Mouse (Mus musculus) kidney, adult 2 months (tissue): ENCODE results near the gene Mcrs1. TPM values are rescaled to one million over a fixed set of nuclear protein-coding genes. Genes with fewer than 3 reads are reported as not detected.

Experiments used
- DNase-seq: peaks from one replicate; pipeline ENCODE4 v3.0.0; 2021
- H3K27ac ChIP-seq: fragments of 200-500 bp; 2 replicates; pipeline ENCODE4 v1.5.1; 2012; ENCODE audit warnings: low read depth, low read length, control low read depth, inconsistent platforms; ENCODE audit not compliant: insufficient read depth
- H3K27me3 ChIP-seq: fragments of 200-500 bp; replicated peaks from 2 replicates; pipeline ENCODE4 v1.6.1; 2012; ENCODE audit warnings: mild to moderate bottlenecking, moderate library complexity, low read length, inconsistent platforms; ENCODE audit not compliant: control insufficient read depth, insufficient read depth
- H3K36me3 ChIP-seq: fragments of 200-500 bp; 2 replicates; pipeline ENCODE4 v1.6.1; 2012; ENCODE audit warnings: mild to moderate bottlenecking, moderate library complexity, low read length, inconsistent platforms; ENCODE audit not compliant: control insufficient read depth, insufficient read depth
- H3K4me1 ChIP-seq: fragments of 200-500 bp; 2 replicates; pipeline ENCODE4 v1.6.1; 2011; ENCODE audit warnings: low read length; ENCODE audit not compliant: control insufficient read depth, insufficient read depth
- H3K4me3 ChIP-seq: fragments of 200-500 bp; 2 replicates; pipeline ENCODE4 v1.5.1; 2011; ENCODE audit warnings: mild to moderate bottlenecking, low read depth, low read length, control low read depth; ENCODE audit not compliant: insufficient read depth
- CTCF ChIP-seq: fragments of 200-500 bp; conservative IDR thresholded peaks from 2 replicates; pipeline ENCODE4 v1.5.1; 2011; ENCODE audit warnings: low read depth, mild to moderate bottlenecking, control low read depth, low read length, moderate library complexity, mixed read lengths; ENCODE audit not compliant: insufficient read depth, insufficient read length
- POLR2A ChIP-seq: fragments of 200-500 bp; IDR thresholded peaks from one replicate; pipeline ENCODE4 v1.6.1; 2011; ENCODE audit warnings: low read depth, low read length, control low read depth
- WGBS: fragments of 180-500 bp; shearing (Covaris S2); methylation state at CpG from one replicate; pipeline ENCODE4 v1.1.7; 2018; 5-methylcytosine and 5-hydroxymethylcytosine counted together
- polyA plus RNA-seq: library from polyadenylated mRNA; depleted of rRNA; stranded (reverse); fragments of >200 nt; gene quantifications from 2 replicates; pipeline ENCODE4 v1.2.3, GENCODE M21; 2012; rRNA removed

Gene Mcrs1
- polyA plus RNA-seq, 1 experiment = 70.6 TPM

DNA sequence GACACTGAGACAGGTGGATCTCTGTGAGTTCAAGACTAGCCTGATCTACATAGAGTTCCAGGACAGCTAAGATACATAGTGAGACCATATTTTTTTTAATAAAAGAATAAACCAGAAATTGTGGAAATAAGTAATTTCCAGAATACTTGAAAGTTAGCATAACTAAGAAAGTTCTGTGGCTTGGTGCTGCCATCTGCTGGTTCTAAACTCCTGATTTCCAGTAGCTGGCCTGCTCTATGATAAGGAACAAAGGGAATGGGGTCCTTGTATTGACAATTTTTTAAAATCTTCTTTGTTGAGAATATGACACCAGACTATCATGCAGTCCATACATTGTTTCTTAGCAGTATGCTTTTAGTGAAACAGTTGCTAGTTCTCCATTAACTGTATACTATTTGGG, 53.0 kb downstream of the Mcrs1 start:
- DNase-seq = peak; percentile 36

DNA sequence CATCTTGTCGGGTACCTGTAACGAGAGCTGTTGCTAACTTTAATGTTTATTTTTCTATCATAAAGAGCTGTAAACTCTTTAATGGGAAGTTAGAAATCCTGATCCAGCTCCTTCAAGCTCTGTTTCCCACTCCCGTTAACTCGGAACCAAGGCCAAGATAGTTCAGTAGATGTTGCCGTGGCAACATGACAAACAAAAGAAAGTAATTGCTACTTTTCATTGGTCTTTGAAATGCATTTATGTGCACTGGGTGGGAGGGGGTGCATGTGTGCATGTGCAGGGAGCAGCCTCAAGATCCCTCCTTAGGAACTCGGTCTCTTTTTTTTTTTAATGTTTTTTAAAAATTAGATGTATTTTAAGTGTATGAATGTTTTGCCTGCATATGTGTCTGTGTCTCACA, 56.7 kb downstream of the Mcrs1 start:
- no peak overlapping the region for H3K27ac ChIP-seq
- H3K36me3 ChIP-seq = no peaks in the 10 kb centered on the region
- no peaks in the 10 kb centered on the region for H3K27me3 ChIP-seq
- TF ChIP-seq POLR2A (no peak), CTCF (no peak)
- 70% methylated on average over 6 of the region's 6 CpGs for WGBS
- H3K4me1 ChIP-seq = no peaks in the 10 kb centered on the region
- no peak for DNase-seq
- no peak overlapping the region for H3K4me3 ChIP-seq

More for the DNA sequence above, 53.0 kb downstream of the Mcrs1 start:
- Histone ChIP-seq H3K36me3 (no peaks in the 10 kb centered on the region), H3K4me1 (no peaks in the 10 kb centered on the region), H3K27ac (no peak overlapping the region), H3K4me3 (no peak overlapping the region), H3K27me3 (no peaks in the 10 kb centered on the region)
- TF ChIP-seq CTCF (0 out of 2 replicates have a peak, but pooled peaks have one; percentile 10), POLR2A (no peak)

DNA sequence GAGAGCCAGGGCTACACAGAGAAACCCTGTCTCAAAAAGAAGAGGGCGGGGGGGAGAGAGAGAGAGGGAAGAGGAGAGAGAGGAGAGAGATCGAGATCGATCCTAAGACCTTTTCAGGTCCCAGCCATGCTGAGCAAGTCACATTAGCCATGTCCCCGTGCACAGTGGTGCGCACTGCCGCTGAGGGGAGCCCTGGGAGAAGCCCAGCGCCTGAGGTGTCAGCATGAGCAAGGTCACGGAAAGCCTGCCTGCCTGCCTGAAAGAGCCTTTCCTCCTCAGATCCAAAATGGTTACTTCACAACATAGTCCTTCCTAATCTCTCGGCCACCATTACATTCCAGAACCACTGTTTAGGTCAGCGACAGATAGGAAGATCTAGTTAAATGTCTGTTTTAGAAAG, 57.4 kb downstream of the Mcrs1 start:
- Histone ChIP-seq H3K27me3 (no peaks in the 10 kb centered on the region), H3K4me1 (no peaks in the 10 kb centered on the region), H3K4me3 (no peak overlapping the region), H3K27ac (no peak overlapping the region), H3K36me3 (no peaks in the 10 kb centered on the region)
- no peak for TF ChIP-seq CTCF
- no peak for TF ChIP-seq POLR2A
- DNase-seq = no peak
- 88% methylated on average over 10 of the region's 10 CpGs for WGBS

Other genes with a start within 250 kb of the Mcrs1 start
- 128 and 146 TPM in 2 replicates for gene Tuba1c, start 222.1 kb downstream of the Mcrs1 start, polyA plus RNA-seq
- gene Prph, start 196.8 kb downstream of the Mcrs1 start, polyA plus RNA-seq = 1.7 and 3.2 TPM in 2 replicates
- gene Troap, start 177.4 kb downstream of the Mcrs1 start, polyA plus RNA-seq = 0.29 and 0.33 TPM in 2 replicates
- gene C1ql4, start 164.1 kb downstream of the Mcrs1 start, polyA plus RNA-seq = 0.44 and 0.61 TPM in 2 replicates
- 49.9 and 53.4 TPM in 2 replicates for gene Dnajc22, start 158.8 kb downstream of the Mcrs1 start, polyA plus RNA-seq
- gene Spats2, start 126.0 kb downstream of the Mcrs1 start, polyA plus RNA-seq = 8.6 and 10.0 TPM in 2 replicates
- 0.38 and 0.42 TPM in 2 replicates for gene Kcnh3, start 27.1 kb downstream of the Mcrs1 start, polyA plus RNA-seq
- gene Prpf40b, start 43.1 kb upstream of the Mcrs1 start, polyA plus RNA-seq = 48.0 and 59.4 TPM in 2 replicates
- 0.13 and 0.24 TPM in 2 replicates for gene Fam186b, start 43.9 kb upstream of the Mcrs1 start, polyA plus RNA-seq
- gene Fmnl3, start 118.5 kb upstream of the Mcrs1 start, polyA plus RNA-seq = 26.8 and 26.9 TPM in 2 replicates
- gene Tmbim6, start 140.9 kb upstream of the Mcrs1 start, polyA plus RNA-seq = 2,322 and 2,701 TPM in 2 replicates
- gene Nckap5l, start 205.8 kb upstream of the Mcrs1 start, polyA plus RNA-seq = 3.1 and 3.9 TPM in 2 replicates
- 5.8 and 7.0 TPM in 2 replicates for gene Bcdin3d, start 222.8 kb upstream of the Mcrs1 start, polyA plus RNA-seq